Mouse (Mus musculus) lung, adult 18-20 months (tissue): ENCODE measurements at regions not wholly inside any gene's neighbourhood (a gene's known extent, or its start where the extent isn't known, plus 50 kb on each side); places are given as distances from the start of the nearest gene placed in this dataset.

Experiments used
- DNase-seq, 2 experiments: peaks; one replicate each; pipeline ENCODE4 v3.0.0; 2022; ENCODE audit warnings: mixed read lengths in 2 of 2

DNA sequence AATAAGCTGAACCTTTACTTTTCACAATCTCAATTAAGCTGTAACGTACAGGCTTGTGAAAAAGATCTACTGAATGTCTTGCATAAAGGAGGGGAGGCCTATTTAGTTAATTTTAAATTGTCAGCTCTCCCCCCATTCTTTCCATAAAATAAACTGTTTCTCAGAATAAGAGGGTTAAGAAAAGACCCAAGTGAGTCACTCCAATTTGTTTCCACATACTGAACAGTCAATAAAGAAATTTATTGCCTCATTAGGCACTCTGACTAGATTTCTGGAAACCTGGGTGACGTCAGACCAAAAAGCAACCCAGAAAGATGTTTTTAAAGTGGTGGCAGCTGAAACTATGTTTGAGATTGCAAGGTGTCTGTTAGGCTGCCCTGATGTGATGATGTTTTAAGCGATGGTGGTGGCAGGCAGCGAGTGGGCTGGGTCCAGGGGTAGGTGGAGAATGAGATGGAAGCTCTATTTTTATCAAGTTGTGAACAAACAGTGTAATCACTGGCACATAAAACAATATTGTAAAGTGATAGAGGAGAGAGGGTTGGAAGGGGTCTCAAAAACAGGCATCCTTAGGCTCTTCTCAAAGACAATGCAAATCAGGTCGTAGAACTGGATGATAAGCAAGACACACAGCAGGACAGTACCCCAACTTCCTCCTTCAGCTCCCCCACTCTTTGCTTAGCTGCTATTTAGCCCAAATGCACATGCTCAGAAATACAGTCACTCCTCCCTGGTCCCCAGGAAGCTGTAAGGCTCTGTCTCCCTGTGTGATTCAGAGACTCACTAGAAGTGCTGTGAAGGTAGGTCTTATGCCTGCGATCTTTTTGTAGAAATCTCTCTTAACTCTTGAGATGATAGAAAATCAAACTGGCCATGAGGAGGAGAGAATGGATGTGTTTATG is 288.0 kb downstream of the Usp25 start:
- no peak for DNase-seq

- DNase-seq = no peak
Measured at GRCm38 (mm10) chr16:77300572-77301213, 287.2 kb downstream of the Usp25 start.

DNA sequence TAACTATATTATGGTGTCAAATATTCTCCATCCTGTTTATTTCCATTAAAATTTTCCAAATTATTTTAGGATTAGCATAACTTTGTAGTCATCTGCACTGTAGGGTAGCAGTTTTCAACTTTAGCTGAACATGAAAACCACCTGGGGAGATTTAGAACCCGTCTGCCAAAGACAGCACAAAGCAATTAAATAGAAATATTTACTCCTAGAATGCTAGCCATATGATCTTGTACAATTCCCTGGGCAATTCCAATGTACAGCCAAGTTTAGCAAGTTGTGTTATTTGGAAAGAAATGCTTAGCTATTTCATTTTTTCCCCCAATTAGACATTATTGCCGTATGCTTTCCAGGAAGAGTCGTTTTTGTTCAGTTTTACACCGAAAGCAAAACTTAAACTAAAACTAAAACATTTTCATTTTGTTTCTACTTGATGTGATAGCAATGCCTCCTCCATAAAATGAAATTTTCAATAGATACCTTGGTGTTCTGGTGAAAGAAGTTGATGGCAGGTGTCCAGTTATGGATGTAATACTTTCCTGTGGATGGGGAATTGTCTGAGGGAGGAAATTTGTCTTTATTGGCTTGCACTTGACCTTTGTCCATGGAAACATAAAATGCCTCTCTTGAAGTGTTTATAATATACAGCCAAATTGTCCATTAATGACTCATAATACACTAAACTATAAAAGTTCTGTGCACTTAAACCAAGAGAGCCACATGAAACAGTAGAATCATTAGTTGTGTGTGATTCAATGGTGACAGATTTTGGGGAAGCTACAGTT is 282.3 kb downstream of the Usp25 start:
- no peak for DNase-seq

- DNase-seq = no peak
Measured at GRCm38 (mm10) chr16:77292317-77292771, 278.8 kb downstream of the Usp25 start.

DNA sequence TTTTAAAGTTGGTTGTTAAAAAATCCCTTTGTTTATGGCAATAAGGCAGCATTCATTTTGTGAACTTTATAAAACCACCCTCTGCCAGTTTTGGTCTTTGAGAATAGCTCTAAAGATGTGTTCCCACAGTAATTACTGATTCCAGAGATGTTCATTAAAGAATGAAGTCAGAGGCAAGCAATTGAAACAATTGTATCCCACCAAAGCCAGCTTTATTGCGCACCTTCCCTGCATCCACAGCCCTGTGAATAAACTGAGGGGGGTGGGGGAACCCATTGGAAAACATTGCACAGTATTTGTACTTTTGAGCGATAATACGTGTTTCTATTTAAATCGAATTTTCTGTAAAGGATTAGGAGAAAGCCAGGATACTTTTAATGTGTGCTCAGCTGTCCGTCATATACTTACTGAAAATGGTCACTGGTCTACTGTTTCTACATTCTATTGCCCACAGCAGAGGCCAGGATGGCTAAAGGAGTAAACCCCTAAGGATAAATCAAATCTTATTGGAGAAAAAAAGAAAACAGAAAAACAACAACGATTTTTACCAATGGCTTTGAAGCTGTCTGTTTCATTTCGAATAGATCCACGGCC is 278.3 kb downstream of the Usp25 start:
- DNase-seq = no peak

- no peak for DNase-seq
Measured at GRCm38 (mm10) chr16:77284205-77284604, 270.7 kb downstream of the Usp25 start.

DNA sequence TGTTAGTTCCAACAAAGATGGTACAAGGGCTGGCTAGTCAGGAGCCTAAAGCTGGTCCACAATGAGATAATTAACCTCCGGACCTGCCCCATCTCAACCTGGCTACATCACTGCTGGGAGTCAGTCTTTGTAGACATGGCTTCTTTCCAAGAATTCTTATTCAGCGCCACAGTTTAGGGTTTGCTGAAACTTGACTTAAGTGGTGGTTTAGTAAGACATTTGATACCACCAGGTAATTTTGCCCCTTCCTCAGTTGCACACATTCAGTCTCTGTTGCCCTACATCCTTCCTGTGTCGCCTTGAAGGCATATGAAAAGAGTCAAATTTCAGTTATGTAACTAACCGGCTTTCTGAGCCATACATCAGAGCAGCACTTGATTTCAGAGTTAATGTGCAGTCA is 266.4 kb downstream of the Usp25 start:
- no peak for DNase-seq

DNA sequence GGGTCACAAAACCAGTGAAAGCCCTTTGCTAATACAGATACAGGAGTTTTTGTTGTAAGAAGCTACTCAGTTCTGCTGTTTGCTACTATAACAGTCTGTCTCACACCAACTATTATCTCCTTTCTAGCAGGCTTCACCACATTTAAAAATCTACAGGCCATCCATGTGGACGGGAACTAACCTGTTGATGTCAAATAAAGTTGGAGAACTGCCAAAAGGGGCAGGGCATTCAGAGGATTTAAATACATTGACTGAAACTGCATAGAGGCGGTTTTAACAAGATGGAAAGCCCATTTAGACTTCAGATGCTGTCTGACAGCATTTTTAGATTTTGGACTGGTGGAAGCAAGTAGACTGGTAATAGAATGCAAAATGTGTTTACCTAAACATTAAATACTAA is 266.0 kb downstream of the Usp25 start:
- no peak for DNase-seq

GRCm38 (mm10) chr16:77273306-77273705 is 259.8 kb downstream of the Usp25 start:
- no peak for DNase-seq

- no peak for DNase-seq
Measured at GRCm38 (mm10) chr16:77268926-77269325, 255.4 kb downstream of the Usp25 start.

GRCm38 (mm10) chr16:77267679-77268078 is 254.2 kb downstream of the Usp25 start:
- DNase-seq = no peak

DNA sequence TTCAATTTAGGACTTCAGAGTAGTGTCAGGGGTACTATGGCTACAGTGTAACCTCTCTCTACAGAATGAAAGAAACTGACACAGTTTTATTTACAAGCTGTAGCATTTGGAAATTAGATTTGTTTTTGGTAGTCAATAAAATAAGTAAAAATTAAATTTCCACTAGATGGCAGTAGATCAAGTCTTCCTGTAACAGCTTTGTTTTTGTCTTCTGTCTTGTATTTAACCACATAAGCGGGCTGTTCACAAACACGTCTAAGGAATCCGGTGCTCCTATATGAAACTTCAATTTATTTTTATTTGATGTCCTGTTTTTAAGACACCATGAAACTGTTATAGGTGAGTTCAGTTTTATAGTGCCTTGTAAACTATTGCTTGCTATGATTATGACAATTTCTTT is 238.8 kb downstream of the Usp25 start:
- no peak for DNase-seq

- DNase-seq = no peak
Measured at GRCm38 (mm10) chr16:77251422-77251821, 237.9 kb downstream of the Usp25 start.

DNA sequence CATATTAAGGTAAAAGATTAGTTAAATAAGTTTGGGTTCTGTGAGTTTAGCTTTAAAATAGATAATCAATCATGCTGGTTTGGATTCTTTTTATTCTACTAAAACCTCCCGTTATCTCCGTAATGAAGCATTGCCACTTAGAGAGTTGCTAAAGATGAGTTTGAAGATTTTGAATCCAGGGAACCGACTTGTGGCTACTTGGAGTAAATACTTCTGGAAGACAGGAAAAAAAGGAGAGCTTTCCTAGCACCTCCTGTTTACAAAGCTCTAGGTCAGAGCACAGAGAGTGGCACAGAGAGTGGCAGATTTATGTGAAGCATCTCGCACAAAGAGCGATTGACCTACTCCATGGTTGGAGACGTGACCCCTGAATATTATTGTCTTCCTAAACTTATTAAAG is 227.4 kb downstream of the Usp25 start:
- DNase-seq = no peak

- no peak for DNase-seq
Measured at GRCm38 (mm10) chr16:77239176-77239790, 225.8 kb downstream of the Usp25 start.

- no peak for DNase-seq
Measured at GRCm38 (mm10) chr16:77238358-77239175, 225.1 kb downstream of the Usp25 start.

DNA sequence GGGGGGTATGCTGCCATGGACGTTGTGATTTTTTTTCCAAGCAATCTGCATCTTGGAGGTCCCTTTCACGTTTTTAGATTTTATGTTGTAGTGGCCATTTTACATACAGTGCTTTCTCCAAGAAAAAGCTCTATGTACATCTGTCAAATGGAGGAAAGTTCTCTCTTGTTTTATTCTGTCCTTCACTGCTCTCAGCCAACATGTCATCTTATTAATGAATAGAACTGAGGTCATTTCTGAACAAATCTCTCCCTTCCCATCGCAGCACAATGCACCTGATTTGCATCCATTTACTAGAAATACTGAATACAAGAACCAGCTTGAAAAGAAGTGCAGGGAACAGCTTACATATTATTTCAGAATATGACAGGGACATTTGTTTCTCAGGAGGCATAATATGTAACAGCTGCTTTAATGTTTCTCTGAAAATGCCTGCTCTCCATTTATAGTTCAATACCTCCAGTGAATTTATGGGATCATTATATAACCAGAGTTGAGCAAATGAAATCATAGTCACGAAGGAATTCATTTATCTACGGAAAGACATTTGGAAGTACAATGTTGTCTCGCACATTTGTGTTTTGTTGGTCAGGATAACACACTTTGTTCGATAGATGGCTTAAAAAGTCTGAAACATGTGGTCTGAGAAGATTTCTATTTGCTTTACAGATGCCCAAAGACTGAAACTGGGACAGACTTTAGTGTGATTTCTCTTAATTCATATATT is 224.3 kb downstream of the Usp25 start:
- DNase-seq = no peak

DNA sequence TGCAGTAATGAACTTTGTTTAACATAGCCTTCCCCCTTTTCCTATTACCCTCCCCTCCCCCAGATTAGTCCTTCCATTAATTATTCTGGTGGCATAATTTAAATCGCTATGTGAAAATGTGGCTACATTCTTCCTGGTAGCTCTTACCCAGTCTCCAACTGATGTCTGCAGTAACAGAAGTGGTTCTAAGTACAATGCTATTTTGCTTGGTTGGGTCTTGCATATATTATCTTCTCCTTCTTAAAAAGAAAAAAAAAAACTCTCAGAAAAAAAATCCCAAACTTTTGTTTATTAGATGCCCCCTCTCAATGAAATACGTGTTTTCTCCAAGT is 223.7 kb downstream of the Usp25 start:
- DNase-seq = no peak

GRCm38 (mm10) chr16:77236509-77237271 is 223.2 kb downstream of the Usp25 start:
- peak in 1 of 2 experiments; percentile 3 for DNase-seq

DNA sequence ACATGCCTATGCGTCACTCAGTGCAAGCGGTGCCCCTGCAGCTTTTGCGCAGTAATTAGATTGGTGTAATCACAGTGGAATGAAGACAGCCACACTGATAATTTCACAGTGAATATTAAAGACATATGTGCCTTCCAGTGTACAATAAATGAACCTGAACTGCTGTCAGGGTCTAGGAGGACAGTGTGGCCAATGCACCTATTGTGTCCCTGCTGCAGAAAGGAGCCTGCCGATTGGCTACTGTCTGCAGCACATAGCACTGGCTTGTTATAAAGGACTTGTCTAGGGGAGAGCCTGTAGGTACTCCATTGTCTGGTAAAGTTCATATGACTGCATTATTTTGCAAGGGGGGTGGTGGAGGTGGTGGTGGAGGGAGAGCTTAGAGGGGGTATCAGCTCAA is 222.5 kb downstream of the Usp25 start:
- DNase-seq = no peak
